Mouse (Mus musculus): Measurements from ENCODE around the gene Bco2. TPM values are rescaled to one million over a fixed set of nuclear protein-coding genes. Genes with fewer than 3 reads are reported as not detected.

Gene Bco2
- total RNA-seq, 1 experiment from 2014 or later, result not detected

- no peak for ATAC-seq (replicated peaks; ENCODE audit: low read depth, poor library complexity, severe bottlenecking)
Measured at GRCm38 (mm10) chr9:50561918-50562360, 7.0 kb upstream of the Bco2 start.

- no peak for ATAC-seq (replicated peaks; ENCODE audit: low read depth, poor library complexity, severe bottlenecking)
Measured at GRCm38 (mm10) chr9:50561145-50561917, 6.3 kb upstream of the Bco2 start, which contains the start of gene Tex12. Gene Tex12, minus strand, starts transcription at chr9:50561325.

GRCm38 (mm10) chr9:50554241-50555093, 514 bp downstream of the Bco2 start, which contains the start of gene Il18:
Gene Il18, plus strand, starts transcription at chr9:50554827.
- ATAC-seq (replicated peaks; ENCODE audit: low read depth, poor library complexity, severe bottlenecking), result peak; percentile 86

- ATAC-seq (replicated peaks; ENCODE audit: low read depth, poor library complexity, severe bottlenecking), result peak; percentile 58
Measured at GRCm38 (mm10) chr9:50553547-50553946, 1.4 kb downstream of the Bco2 start.

DNA sequence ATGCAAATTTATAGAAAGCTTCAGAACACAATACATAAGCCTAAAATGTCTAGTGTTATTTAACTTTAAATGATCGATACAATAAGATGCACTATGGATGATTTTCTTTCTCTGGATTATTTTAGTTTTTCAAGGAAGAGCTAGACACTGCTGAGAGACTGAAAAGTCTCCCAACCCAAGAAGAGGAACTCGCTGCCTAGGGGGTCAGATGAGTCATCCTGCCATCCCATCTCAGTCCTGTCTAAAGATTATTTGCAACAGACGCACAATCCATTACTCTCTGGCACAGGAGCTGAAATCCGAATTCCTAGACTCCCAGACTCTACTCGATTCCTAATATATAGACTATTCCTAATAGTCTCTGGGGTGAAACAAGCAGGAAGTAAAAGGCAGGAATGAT, 2.8 kb downstream of the Bco2 start:
- ATAC-seq (replicated peaks; ENCODE audit: low read depth, poor library complexity, severe bottlenecking), result 0 out of 2 replicates have a peak, but pooled peaks have one; percentile 39

- ATAC-seq (replicated peaks; ENCODE audit: low read depth, poor library complexity, severe bottlenecking), result no peak
Measured at GRCm38 (mm10) chr9:50548936-50549335, 6.0 kb downstream of the Bco2 start.

- ATAC-seq (replicated peaks; ENCODE audit: low read depth, poor library complexity, severe bottlenecking), result peak; percentile 80
Measured at GRCm38 (mm10) chr9:50547859-50548478, 7.0 kb downstream of the Bco2 start.

GRCm38 (mm10) chr9:50542401-50542800, 12.6 kb downstream of the Bco2 start:
- no peak for ATAC-seq (replicated peaks; ENCODE audit: low read depth, poor library complexity, severe bottlenecking)

GRCm38 (mm10) chr9:50540170-50540569, 14.8 kb downstream of the Bco2 start:
- ATAC-seq (replicated peaks; ENCODE audit: low read depth, poor library complexity, severe bottlenecking), result peak; percentile 55

DNA sequence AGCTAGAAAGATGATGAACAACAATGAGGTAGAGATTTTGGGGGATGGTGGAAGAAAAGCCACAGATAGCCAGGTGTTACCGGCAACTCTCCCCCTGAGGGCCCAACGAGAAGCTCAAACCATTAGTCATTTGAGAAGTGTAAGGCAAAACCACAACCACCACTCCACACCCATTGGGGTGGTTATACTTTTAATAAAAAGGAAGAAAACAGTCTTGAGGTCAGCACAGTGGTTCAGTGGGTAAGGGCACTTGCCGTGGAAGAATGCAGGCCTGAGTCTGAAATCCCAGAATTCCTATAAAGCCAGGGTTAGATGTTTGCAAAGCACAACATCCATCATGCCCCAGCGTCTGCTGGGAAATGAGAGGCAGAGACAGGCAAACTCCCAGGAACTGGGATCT, 17.7 kb downstream of the Bco2 start:
- peak; percentile 53 for ATAC-seq (replicated peaks; ENCODE audit: low read depth, poor library complexity, severe bottlenecking)

DNA sequence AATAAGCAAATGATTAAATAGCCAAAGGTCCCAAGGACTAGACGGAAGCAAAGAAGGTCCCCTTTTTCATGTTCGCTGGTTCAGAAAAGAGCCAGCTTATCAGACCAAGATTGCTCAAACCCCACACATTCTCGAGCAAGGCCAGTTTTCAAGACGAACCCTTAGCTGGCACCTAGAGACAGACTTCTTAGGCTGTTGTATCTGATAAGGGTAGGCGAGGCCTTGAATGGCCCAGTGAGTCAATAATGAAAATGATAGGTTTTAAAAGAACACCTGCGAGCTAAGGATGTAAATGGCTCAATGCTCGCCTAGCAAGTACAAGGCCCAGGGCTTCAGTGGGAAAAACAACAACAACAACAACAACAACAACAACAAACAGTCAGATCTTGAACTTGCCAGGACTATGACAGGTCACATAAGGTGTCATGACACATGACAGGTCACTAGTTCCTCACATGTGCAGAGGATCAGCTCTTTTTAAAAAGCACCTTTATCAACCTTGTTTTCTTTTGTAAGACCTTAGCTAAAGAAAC, 18.3 kb downstream of the Bco2 start:
- no peak for ATAC-seq (replicated peaks; ENCODE audit: low read depth, poor library complexity, severe bottlenecking)

- ATAC-seq (replicated peaks; ENCODE audit: low read depth, poor library complexity, severe bottlenecking), result no peak
Measured at GRCm38 (mm10) chr9:50535930-50536329, 19.1 kb downstream of the Bco2 start.

DNA sequence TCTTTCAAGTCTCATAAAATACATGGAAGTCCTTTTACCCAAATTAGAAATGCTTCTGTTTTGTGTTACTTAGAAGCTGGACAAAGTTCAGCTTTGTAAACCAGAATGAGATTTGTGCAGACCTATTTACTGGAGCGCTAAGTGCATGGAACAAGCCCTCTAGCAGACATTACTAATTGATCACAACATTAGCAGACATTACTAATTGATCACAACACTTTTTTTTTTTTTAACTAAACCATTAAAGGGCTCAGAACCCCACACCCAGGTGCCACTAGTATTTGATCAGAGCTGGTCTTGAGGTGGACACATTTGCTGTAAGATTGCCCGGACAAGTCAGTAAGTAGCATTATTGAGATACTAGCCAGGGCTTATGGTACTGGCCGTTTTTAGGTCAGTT, 21.2 kb downstream of the Bco2 start:
- ATAC-seq (replicated peaks; ENCODE audit: low read depth, poor library complexity, severe bottlenecking), result peak; percentile 30; the same call in 1 of the 2 replicates

DNA sequence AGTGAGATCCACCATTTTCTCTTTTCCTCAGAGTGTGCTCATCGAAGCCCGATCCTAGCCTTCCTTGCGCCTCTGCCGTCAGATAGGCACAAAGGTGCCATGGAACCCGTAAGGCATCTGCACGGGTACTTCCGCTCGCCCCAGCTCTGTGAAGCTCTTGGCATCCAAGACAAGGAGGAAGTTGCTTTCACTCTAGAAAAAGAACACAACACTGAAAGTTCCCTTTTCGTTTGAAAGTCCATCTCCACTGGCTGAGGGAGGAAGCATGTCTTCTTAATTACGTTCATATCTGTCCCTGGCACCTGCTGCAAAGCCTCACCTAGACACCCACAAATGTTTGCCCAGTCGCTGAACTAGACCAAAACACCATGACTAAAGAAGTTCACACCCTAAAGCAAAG, 21.7 kb downstream of the Bco2 start:
- ATAC-seq (replicated peaks; ENCODE audit: low read depth, poor library complexity, severe bottlenecking), result peak; percentile 59

- no peak for ATAC-seq (replicated peaks; ENCODE audit: low read depth, poor library complexity, severe bottlenecking)
Measured at GRCm38 (mm10) chr9:50530890-50531289, 24.1 kb downstream of the Bco2 start.

DNA sequence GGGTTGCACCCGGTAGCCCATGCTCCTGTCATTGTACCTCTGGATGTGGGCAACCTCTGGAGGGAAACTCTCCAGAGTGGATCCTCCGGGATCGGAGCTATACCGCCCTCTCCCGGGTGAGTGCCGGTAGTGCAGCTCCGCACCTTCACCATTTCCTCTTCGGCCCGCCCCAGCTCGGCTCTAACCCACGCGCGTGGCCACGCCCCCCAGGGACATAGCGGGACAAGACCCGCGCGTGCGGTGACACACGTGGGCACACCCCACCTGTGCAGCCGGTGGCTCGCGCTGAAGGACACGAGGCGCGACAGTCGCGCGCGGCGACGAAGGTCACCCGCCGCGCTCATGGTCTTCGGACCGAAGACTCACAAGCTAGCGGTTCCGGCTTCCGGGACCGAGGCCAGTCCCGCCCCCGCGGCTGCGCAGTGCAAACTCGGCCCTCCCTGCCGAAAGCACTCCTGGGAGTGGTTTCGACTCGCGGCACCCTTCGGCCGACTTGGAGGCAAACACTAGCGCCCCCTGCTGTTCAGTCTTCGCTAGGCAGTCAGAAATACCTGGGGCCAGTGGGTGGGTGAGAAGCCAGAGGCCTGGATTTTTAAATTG, 26.6 kb downstream of the Bco2 start, which contains the start of gene Pts:
TSS of gene Pts (minus strand) at position 432 of the 600 bp plus-strand sequence.
- peak; percentile 86 for ATAC-seq (replicated peaks; ENCODE audit: low read depth, poor library complexity, severe bottlenecking)

DNA sequence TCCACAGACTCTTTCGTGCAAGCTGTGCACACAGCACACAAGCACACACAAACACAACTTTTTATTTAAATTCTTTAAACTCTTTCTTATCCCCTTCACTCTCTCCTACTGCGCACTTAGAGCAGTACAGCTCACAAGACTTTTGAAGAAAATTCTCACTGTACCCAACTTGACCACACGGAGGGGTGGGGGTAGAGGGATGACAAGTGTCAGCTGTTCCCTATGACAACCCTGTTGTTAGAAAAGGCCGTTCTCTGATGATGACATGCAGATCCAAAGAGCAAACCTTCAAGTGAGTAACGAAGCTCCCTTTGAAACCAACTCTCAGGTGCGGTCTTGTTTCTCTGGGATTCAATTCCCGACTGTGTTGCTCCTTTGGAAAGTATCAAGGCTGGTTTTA, 27.1 kb downstream of the Bco2 start:
- ATAC-seq (replicated peaks; ENCODE audit: low read depth, poor library complexity, severe bottlenecking), result peak; percentile 29; the same call in 1 of the 2 replicates

- no peak for ATAC-seq (replicated peaks; ENCODE audit: low read depth, poor library complexity, severe bottlenecking)
Measured at GRCm38 (mm10) chr9:50525585-50525984, 29.4 kb downstream of the Bco2 start.

DNA sequence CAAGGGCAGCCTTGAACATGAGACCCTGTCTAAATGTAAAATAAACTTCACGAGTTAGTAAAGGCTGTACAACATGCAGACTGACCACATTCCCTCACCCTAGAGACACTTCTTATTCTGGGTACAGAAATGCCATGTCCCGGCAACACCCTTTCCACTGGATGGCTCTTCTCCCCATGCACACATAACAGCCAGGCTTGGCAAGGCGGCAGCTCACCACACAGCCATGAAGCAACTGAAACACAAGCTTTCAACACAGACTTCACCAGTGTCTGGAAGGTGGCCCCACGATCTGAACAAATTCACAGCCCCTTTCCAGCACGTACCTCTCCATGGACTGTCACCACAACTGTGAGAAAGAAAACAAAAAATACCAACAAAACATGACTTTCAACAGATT, 30.0 kb downstream of the Bco2 start:
- ATAC-seq (replicated peaks; ENCODE audit: low read depth, poor library complexity, severe bottlenecking), result no peak

DNA sequence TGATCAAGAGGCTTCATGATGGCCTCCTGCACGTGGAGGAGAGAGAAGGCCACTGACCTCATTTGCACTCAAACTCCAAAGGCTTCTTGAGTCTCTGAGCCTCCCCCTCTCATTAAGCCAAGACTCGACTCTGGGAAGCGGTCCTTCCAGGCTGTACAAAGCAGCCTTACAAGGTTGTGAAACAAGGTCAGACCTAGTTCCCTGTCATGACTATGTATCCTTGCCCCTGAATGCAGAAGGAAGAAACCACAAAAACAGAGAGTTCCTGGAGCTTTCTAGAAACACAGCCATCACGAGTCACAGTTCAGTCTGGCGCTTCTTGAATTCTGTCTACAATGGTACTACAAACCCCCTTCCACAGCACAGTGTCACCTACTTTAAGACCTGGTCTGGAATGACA, 32.4 kb downstream of the Bco2 start:
- ATAC-seq (replicated peaks; ENCODE audit: low read depth, poor library complexity, severe bottlenecking), result 0 out of 2 replicates have a peak, but pooled peaks have one; percentile 19

All from common myeloid progenitor, adult 5-6 weeks (primary cell).